ENCODE assay signal across 21 mouse cellular contexts in genomic region chr11:88986616-88987015, GRCm38 (mm10). TPM values are rescaled to one million over a fixed set of nuclear protein-coding genes. Genes with fewer than 3 reads are reported as not detected.
"Had no signal": no experiment of that assay in that cellular context is flagged by ENCODE, and none has a peak within 500 bp of the region (broad histone marks: within the 10 kb centered on the region; RNA-seq: fewer than 3 reads in every experiment).

No protein-coding gene starts in this region.

- H3K9me3 ChIP-seq: limb, embryonic 15.5 days; liver, embryonic 15.5 days; lung, embryonic 15.5 days; midbrain, embryonic 13.5 days; neural tube, embryonic 15.5 days had no signal

- ATAC-seq: midbrain, embryonic 13.5 days had no signal

- H3K4me1 ChIP-seq: limb, embryonic 15.5 days; lung, embryonic 15.5 days; midbrain, embryonic 13.5 days; neural tube, embryonic 15.5 days had no signal

- H3K9ac ChIP-seq: limb, embryonic 15.5 days; liver, embryonic 15.5 days; lung, embryonic 15.5 days; midbrain, embryonic 13.5 days; neural tube, embryonic 15.5 days had no signal

- DNase-seq: kidney, adult 18-20 months; kidney, postnatal 14 days; layer of hippocampus, adult 9-11 months; layer of hippocampus, postnatal 36 days; right cerebral cortex, adult 18-20 months; thymus, adult 2 months; thymus, postnatal 25 days had no signal

- H3K4me2 ChIP-seq: limb, embryonic 15.5 days; liver, embryonic 15.5 days; lung, embryonic 15.5 days; midbrain, embryonic 13.5 days; neural tube, embryonic 15.5 days had no signal

- H3K4me3 ChIP-seq: limb, embryonic 15.5 days; liver, embryonic 15.5 days; lung, embryonic 15.5 days; midbrain, embryonic 13.5 days; myocyte; neural tube, embryonic 15.5 days had no signal

- H3K27ac ChIP-seq: limb, embryonic 15.5 days; liver, embryonic 15.5 days; lung, embryonic 15.5 days; midbrain, embryonic 13.5 days; neural tube, embryonic 15.5 days had no signal

- H3K27me3 ChIP-seq: limb, embryonic 15.5 days; liver, embryonic 15.5 days; lung, embryonic 15.5 days; midbrain, embryonic 13.5 days; neural tube, embryonic 15.5 days had no signal

RNA-seq across cellular contexts. Expression of gene Elobl, which starts 19.9 kb away (rescaled TPM):
- total RNA-seq: layer of hippocampus, postnatal 36 days; left cerebral cortex, adult 8-10 months; left cerebral cortex, postnatal 25 days had no signal
- polyA plus RNA-seq: kidney, embryonic 14.5 days; limb, embryonic 11.5 days; limb, embryonic 15.5 days; liver, embryonic 15.5 days; lung, embryonic 15.5 days; midbrain, embryonic 13.5 days; midbrain, postnatal 0 days; neural tube, embryonic 11.5 days; neural tube, embryonic 15.5 days; stomach, embryonic 14.5 days; urinary bladder, adult 2 months had no signal
